Mouse (Mus musculus): ENCODE measurements around the gene Mast4.

Gene Mast4

DNA sequence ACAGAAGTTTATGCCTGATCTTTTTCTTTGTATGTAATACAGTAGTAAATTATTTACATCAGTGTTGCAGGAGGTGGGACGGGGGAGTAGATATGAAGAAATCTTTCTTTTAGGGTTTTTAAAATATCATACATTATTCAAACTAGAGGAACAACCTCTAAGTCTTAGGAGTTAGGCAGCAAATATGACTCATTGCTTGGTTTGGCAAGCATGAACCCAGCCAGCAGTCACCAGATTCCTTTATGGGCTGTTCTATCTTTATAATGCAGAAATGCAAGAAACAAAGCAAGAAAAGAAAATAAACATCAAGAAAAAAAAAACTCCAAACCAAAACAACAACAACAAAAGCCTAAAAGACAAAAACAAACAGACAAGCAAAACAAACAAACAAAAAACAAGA, 344.2 kb downstream of the Mast4 start:
- DNase-seq (ENCODE audit: low read depth, low spot score): no peak

DNA sequence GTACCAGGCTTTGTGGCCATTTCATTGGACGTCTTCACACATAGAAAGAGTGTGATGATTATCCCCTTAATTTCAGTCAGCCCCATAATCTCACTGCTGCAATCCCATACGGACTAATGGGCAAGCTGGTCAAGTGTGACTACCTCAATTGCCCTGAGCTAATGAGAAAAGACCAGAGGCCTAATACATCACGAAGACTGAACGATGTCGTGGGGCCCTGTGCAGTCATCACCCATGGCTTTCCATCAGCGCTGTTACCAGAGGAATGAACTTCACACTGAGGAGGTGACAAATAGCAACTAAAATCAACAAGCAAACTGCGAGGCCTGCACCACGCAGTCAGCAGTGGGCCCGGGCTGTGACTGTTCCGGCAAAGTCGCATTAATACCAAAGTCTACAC, 344.7 kb downstream of the Mast4 start:
- DNase-seq (ENCODE audit: low read depth, low spot score): no peak

DNA sequence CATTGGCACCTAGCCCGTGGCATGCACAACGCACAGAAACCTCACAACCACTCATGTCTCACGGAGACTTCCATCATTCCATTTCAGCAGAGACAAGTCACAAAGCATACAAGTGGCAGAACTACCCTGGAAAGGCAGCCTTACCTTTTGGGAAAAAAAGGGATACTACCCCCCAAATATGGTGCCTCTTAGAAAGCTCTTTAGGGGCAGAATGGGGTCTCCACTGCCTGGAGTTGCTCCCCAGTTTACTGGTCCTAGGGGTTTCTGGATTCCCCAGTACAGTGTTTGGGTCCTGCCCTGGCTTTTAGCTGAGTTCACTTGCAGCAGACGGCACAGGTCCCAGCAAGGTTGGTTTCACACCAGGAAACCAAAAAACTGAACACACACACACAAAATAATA, 345.3 kb downstream of the Mast4 start:
- DNase-seq (ENCODE audit: low read depth, low spot score): no peak

DNA sequence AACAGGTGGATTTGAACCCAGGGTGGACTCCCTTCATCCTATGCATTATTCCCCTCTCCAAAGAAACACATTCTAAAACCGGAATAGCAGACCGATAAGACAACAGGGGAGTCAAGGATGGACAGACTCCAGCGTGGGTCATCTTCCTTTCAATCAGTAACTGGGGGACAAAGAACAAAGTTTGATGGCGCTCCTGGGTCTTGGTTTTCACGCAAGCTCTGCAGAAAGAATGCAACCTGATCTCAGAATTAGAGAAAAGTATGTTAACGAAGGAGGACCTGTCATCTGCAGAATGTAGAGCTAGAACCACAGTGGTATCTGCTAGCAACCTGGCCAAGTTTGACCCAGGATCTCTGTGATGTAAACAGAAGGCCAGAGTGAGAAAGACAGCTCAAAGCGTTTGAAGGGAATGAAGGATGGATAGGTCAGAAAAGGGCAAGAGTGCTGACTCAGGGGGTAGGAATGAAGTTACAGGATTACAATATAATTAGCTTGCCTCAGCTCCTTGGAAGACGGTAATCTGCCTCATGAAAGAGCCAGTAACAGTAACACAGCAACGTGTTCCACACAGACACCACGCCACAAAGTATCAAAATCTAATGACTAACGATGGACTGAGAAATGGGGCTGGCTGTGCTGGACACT, 345.9 kb downstream of the Mast4 start:
- DNase-seq (ENCODE audit: low read depth, low spot score): no peak

DNA sequence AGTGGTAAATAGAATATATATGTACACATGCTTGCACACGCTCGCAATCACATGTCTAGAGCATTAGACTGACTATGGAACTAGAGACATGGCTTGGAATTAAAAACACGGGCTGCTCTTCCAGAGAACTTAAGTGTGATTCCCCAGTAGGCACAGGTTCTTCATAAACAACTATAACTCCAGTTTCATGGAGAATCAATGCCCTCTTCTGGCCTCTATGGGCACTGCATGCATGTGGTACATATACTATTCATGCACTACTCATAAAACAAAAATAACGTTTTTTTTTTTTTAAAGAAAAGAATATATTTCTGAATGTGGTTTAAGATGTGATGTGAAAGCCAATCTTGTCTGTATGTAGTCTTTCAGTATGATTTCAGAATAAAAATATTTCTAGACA, 349.7 kb downstream of the Mast4 start:
- DNase-seq (ENCODE audit: low read depth, low spot score): no peak

DNA sequence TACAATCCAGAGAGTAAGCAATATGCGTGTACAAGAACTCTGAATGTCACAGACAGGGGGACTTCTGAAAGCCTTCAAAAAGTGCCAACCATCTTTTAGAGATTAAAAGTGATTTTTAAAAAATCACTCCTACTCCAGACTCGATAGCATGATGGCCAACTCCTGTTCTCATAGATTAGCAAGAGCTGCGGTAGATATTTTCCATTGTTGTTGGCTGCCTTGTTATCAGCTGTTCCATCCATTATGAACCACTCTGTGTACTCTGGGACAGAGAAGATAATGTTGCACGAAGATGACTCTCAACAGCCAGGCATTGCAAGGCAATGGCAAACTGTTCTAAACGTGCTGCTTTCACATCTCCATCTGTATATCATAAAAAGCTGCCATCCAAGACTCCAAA, 360.4 kb downstream of the Mast4 start:
- DNase-seq (ENCODE audit: low read depth, low spot score): no peak

DNA sequence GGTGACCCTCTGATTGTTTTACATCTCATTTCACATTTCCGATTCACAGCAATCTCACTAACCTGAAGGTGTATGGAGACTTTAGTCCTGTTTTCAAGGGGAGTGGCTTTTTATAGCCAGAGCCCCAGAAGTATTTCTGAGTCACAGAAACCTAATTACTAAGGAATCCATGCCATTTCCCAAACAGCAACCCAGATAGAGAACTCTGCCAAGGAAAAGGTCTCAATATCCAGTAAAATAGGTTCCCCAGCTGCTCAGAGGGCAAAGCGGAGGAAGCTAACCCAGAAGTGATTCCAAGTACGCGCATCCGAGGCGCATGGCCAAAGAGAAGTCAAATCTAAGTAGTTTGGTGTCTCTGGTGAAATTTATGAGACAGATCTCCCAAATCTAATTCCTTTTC, 370.8 kb downstream of the Mast4 start:
- DNase-seq (ENCODE audit: low read depth, low spot score): no peak

DNA sequence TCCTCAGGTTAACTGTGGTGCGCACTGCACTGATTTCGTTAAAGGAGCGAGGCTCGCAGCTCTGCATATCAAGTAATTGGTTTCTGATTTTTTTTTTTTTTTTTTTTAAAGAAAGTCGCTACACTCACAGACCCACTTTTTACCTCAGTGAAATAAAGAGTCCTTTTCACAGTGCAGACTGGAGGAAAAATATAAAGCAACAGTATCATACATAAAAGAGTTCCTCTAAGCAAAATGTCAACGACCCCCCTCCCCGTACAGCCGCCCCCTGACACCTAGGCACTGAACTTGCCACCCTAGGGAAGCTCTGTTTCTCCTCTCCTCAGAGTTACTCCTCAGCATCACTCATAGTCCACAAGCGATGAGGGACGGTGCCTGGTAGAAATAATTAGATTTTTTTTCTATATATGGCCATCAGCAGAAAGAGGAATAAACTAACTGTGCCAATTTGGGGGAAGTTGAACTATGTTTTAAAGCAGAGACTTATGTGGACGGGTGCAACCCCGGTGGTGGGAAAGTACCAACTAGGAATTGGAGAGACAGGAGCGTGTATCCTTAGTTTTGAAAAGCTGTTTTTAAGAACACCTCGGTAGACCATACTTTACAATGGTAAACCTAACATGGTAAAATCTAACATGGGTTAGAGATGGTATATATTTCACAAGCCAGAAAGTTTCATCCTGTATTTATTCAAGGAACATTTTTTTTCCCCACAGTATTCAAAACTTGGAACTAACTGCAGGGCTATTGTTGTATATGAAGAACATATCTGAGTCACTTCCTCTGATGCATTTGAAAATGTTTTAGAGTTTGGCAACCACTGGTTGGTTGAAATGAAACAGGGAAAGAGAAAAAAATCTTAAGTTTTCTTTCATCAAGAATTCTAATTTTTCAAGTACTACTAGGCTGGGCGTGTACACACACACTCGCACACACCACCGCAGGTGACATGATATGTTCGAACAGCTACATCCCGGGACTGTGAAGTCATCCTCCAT, 375.7 kb downstream of the Mast4 start:
- DNase-seq (ENCODE audit: low read depth, low spot score): no peak

DNA sequence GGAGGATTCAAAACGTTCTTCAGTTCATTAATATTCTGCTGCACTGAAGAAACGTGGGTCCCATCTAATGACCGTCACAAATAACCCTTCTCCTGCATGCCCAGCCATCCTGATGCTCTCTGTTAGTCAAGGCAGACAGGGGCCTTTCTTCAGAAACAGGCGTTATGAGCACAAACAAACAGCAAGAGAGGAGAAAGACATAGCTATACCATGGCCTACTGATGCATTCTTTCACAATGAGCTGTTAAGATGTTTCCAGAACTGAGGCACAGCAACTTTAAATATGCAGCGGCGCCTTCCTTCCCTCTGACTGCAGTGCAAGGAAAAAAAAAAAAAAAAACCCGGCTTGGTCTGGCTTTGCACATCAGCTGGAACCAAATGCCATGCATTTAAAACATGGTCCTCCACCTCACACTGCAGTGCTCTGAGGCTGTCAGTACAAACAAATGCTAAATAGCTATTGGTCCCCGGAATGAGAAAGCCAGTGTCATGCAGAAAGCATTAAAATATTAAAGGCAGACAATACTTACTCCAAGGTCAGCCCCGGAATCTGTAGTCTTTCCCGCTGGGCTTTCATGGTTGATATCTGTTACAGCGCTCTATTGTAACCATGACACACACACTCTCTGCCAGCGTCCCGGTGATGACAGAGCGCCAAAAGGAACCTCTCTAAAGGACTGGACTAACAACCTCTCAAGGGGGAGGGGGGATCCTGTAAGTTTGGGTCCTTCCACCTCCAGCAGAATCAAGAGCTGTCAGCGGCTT, 376.6 kb downstream of the Mast4 start:
- DNase-seq (ENCODE audit: low read depth, low spot score): no peak

DNA sequence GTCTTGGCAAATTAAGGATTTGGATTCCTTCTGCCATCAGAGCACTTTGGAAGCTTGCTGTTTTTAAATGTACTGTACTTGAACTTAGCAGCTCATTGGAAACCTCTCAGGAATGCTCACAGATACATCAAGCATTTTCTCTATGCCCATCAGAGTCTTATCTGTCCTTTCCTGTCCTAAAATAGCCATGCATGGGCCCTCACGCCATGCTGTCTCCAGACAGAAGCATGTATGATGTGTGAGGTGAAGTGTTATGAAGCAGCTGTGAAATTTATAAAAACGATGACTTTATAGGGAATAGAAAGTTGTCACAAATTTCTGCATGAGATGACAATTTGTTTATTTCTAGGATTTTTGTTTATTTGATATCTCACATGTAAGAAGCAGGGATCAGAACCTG, 378.8 kb downstream of the Mast4 start:
- no peak for DNase-seq (ENCODE audit: low read depth, low spot score)

DNA sequence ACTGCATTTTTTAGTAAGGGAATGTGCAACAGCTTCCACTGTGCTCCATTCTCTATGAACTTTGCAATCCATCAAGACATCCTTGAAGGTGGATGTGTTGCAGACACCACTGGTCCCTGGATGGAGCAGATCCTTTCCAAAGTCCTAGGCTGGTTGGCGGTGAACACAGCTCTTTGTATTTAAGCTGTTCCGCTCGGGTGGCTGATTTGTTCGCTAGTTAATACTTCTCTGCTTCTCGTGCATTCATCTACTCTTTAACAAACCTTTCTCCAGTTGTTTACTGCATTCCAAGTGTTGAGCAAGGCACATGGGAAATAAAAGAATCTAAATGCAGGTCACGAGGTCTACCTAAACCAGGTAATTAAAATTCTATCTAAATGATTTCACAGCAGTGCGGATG, 384.5 kb downstream of the Mast4 start:
- no peak for DNase-seq (ENCODE audit: low read depth, low spot score)

DNA sequence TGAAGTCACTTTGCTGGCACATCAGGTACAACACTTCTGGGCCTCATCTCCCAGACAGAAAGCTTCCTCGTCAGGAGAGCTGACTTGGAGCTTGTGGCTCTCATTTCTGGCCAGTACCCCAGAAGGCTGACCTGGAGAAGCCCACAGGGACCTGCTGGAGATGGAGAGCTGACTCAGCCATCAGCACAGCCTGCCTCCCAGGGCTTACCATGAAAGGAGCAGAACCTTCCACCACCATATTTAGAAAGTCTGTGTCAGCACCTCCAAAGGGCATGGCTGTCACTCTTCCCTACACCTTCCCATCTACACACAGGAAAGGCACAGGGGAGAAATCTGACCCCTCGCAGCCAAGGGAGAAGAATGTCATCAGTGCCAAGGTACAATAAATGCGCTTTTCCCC, 385.3 kb downstream of the Mast4 start:
- no peak for DNase-seq (ENCODE audit: low read depth, low spot score)

DNA sequence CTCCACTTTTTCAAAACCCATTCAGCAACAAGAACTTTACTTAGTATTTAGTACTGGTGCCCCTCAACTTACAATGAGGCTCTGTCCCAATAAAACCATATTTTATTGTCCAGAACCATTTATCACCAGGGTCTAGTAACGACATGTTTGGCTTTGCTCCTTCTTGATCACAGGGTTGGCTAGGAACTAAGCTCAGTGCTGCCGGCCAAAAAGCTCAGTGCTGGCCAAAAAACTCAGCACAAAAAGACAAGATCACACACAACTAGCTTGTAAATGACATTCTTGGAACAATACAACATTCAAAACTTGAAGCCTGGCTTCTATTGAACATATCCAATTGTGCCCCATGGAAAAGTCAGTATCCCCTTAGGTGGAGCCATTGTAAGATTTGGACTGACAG, 386.8 kb downstream of the Mast4 start:
- DNase-seq (ENCODE audit: low read depth, low spot score): no peak

DNA sequence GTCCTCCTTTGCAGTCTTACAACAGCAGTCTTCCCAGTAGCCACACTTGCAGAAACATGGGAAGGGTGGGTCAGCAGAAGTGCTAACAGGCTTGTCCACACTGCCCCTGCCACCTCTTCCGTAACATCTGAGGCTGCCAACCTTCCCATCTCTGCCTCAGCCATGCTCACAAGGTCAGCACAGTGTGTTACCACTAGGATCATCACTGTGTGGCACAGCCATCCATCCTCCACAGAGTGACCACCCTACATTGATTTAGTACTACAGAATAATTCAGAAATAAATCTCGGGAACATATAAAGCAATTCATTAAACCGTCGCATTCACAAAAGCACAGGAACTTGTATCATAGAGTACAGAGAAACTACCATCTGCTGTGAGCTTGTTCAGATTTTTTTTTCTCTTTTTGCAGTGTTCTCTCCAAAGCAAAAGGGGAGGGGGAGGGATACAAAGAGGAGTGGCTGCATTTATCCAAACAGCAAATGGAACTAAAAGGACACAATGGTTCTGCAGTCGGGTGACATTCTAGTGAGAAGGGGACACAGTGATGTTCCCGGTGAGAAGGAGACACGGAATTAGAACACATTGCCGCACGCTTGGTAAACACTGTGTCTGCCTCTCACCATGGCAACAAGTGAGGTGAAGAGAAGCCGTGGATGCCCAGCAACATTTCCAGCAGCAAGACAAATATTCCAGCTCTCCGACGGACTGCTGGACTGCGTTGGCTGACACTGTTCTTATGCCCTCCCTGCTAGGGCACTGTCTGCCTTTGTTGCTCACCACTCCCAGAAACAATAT, 388.1 kb downstream of the Mast4 start:
- no peak for DNase-seq (ENCODE audit: low read depth, low spot score)

DNA sequence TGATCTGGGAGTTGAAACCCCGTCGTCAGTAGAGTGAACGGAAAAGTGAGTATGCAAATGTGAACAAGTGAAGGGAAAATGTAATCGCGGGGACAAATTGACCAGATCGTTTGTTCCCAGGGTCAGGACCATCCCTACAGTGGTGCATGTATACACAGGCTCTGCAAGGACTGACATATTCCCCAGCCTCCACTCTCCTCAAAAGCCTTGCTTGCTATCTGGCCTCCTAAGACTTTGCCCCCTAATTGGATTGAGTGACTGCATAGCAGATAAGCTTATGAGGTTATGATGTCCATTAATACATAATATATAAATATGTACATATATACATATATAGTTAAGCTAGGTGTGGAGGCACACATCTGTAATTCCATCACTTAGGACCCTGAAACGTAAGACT, 388.8 kb downstream of the Mast4 start:
- no peak for DNase-seq (ENCODE audit: low read depth, low spot score)

DNA sequence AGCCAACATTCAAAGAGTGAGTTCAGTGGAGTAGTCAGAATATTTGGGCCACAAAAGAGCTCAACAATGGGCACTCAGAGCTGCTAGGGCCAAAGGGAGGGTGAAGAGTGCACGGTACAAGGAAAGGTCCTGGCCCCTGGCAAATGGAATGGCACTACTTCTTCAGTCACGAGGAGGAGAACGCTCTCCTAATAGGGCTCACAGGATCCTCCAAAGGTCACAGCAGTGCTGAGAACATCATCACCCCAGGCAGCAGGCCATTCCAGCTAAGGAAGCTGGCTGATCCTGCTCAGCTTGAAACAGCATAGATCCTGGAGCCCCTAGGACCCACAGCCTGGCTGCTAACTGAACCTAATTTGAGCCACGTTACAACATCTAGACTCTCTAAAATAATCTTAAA, 389.8 kb downstream of the Mast4 start:
- no peak for DNase-seq (ENCODE audit: low read depth, low spot score)

DNA sequence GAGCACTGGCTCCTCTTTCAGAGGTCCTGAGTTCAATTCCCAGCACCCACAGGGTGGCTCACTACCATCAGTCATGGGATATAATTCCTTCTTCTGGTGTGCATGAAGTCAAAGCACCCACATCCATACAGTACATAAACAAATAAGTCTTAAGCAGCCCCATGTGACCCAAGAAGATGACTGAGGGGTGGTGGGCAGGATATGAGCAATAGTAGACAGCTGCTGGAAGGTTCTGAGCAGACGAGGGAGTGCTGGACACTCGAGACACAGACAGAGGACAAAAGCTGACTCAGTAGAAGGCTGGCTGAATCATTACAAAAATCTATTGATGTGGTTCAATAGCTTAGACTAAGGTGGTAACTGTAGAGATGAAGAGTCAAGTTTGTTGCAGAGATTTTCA, 391.7 kb downstream of the Mast4 start:
- no peak for DNase-seq (ENCODE audit: low read depth, low spot score)

DNA sequence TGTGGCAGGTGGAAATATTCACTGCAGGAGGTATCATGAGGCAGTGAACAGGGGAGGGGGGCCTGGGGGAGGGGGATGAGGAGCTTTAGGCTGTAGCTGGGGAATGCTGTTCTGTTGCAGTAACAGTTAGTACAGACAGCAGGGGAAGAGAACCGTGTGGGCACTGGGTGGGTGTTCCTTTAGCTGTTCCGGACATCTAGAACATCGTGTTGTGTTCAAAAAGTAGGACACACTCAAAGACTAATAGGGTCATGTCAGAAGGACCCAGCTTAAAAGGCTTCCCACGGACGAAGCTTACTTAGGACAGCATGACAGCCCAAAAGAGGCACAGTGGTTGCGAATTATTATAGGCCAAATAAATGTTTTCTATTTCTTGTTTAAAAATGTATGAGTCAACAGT, 393.8 kb downstream of the Mast4 start:
- DNase-seq (ENCODE audit: low read depth, low spot score): no peak

DNA sequence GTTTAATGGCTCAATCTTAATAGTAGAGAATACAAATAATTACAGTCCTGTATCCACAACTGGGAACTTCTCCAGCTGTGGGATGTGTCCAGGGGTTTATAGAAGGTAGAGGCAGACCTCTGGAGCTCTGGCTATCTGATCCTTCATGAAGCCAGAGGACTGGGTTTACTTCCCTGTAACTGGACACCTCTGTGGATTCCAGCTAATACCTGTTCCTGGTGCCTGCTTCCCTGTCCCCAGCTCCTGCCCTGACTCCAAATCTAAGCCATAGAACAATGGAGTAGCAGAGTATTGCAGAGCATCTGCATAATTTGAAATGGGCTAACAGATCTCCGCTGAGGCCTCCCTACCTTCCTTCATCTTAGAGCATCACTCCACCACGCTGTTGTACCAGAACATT, 398.1 kb downstream of the Mast4 start:
- no peak for DNase-seq (ENCODE audit: low read depth, low spot score)

DNA sequence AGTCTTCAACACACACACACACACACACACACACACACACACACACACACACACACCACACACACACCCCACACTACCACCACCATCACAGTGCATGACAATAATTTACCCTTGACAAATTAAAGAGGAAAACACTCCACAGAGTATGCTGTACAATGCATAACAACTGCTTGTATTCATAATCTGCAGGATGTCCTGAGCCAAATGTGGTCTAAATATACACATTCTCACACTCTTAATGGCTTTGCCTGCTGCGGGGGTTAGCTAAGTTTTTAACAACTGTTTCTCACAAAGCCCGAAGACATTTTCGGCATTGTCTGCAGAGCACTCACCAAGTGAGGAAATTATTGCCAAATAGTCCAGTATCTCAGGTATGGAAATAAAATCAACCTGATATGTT, 398.5 kb downstream of the Mast4 start:
- DNase-seq (ENCODE audit: low read depth, low spot score): no peak

DNA sequence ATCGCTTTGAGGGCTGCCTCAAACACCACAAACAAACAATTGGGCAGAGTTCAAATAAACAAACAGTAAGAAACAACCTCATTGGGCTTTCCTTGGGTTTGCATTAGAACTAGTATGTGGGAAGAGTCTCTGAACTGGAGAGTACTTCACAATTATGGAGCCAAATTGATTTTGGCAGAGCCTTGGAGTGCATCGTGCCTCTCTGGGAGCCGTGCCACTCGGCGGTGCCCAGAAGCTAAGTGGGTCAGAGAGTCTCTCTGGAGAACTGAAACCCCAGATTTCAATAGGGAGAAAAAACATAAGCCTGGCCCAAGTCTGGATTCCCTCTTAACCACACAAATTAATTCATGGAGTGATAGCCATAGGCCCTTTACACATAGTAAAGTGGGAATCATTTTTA, 400.6 kb downstream of the Mast4 start:
- no peak for DNase-seq (ENCODE audit: low read depth, low spot score)

DNA sequence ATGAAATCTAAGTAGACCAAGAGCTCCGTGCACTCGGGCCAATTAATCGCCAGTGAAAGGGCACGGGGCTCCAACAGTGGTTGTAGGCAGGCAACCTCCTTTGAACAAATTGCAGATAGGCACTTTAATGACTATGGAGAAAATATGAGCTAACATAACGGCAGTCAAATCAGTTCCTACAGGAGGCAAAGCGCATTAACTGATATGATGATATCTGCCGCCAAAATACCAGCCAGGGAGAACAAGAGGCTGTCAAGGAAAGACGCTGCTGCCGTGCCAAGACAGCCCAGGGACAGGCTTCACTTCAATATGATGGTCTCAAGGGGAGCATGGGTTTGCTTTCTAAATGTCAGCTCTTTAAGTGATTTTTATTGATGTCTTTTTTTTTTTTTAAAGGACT, 401.9 kb downstream of the Mast4 start:
- no peak for DNase-seq (ENCODE audit: low read depth, low spot score)
